Mouse (Mus musculus) E14TG2a.4 (cell line): ENCODE results near the gene Pfkfb2.

Source experiments
- CTCF ChIP-seq: conservative IDR thresholded peaks from 2 replicates; pipeline ENCODE4 v1.5.1; 2014; ENCODE audit warnings: low read length
- NANOG ChIP-seq: IDR thresholded peaks from 2 replicates; pipeline ENCODE4 v1.6.1; 2014; ENCODE audit warnings: borderline replicate concordance, low read length, mixed read lengths

- no peak for TF ChIP-seq CTCF
- no peak for TF ChIP-seq NANOG
Measured at GRCm38 (mm10) chr1:130770487-130770886, 41.4 kb upstream of the Pfkfb2 start.
